Comparison of ENCODE assay signal across 8 mouse cellular contexts in the genomic region with DNA sequence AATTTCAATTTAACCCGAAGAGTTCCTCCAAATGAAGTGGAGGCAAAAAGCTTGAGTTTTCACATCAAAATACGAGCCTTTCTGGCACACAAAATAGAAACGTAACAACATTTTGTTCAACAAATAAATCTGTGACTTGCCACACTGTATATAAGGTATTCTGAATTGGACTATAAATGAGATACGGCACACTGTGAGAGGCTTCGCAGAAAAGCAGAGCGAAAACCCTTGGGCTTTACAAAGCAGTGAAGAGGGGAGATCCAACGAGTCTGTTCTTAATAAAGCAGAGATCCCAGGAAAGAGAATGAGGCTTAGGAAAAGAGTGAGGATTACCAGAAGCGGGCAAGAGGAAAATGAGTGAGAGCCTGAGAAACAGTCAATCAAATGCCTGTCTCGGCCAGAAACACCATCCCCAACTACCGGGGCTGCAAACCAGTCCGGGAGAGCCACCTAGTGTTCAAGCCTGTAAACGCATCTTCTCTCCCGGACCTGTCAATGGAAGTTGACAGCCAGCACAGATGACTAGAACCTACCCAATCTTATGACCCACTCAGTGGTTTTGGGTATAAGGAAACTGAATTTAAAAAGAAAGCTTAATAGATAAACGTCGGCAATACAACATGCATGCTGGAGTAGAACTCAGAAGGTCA. TPM values are rescaled to one million over a fixed set of nuclear protein-coding genes. Genes with fewer than 3 reads are reported as not detected.
A peak's percentile ranks its signal among the peaks of the same experiment; 100 is the strongest.
DNase-seq lines count a peak whose midpoint lies in the region; ATAC-seq and TF ChIP-seq lines count a peak whose summit lies in the region.

No protein-coding gene starts in this region.

- no peak for TF ChIP-seq POLR2A in thymus, adult 2 months (IDR thresholded peaks at IDR 0.05; ENCODE audit: control insufficient read depth, extremely low read depth, insufficient read depth, low read length, poor library complexity)

- no peak overlapping the region for H3K27ac ChIP-seq in thymus, adult 2 months (ENCODE audit: control insufficient read depth, insufficient read depth, low read length)
- no peak overlapping the region for H3K27ac ChIP-seq in kidney, embryonic 14.5 days (ENCODE audit: low read depth, low read length)
- H3K27ac ChIP-seq in limb, embryonic 13.5 days, result no peak overlapping the region
- no peak overlapping the region for H3K27ac ChIP-seq in neural tube, embryonic 12.5 days

- H3K9me3 ChIP-seq in kidney, embryonic 14.5 days (ENCODE audit: control insufficient read depth, low read length), result no peaks in the 10 kb centered on the region
- no peaks in the 10 kb centered on the region for H3K9me3 ChIP-seq in limb, embryonic 13.5 days
- no peaks in the 10 kb centered on the region for H3K9me3 ChIP-seq in neural tube, embryonic 12.5 days

- H3K4me2 ChIP-seq in kidney, embryonic 14.5 days (replicated peaks; ENCODE audit: low read depth, low read length), result no peak overlapping the region; the same call in 1 of the 2 replicates
- peak overlapping the region; percentile 44 for H3K4me2 ChIP-seq in limb, embryonic 13.5 days (replicated peaks)
- H3K4me2 ChIP-seq in neural tube, embryonic 12.5 days (replicated peaks), result no peak overlapping the region; the same call in 1 of the 2 replicates

- H3K9ac ChIP-seq in kidney, embryonic 14.5 days (ENCODE audit: low read depth, low read length), result no peak overlapping the region
- no peak overlapping the region for H3K9ac ChIP-seq in limb, embryonic 13.5 days
- H3K9ac ChIP-seq in neural tube, embryonic 12.5 days, result no peak overlapping the region

- H3K36me3 ChIP-seq in thymus, adult 2 months (ENCODE audit: control insufficient read depth, insufficient read depth, low read length), result no peaks in the 10 kb centered on the region
- H3K36me3 ChIP-seq in kidney, embryonic 14.5 days (ENCODE audit: control insufficient read depth, insufficient read depth, low read length), result no peaks in the 10 kb centered on the region
- no peaks in the 10 kb centered on the region for H3K36me3 ChIP-seq in limb, embryonic 13.5 days
- no peaks in the 10 kb centered on the region for H3K36me3 ChIP-seq in neural tube, embryonic 12.5 days

- H3K27me3 ChIP-seq in thymus, adult 2 months (ENCODE audit: control insufficient read depth, insufficient read depth, low read length), result no peaks in the 10 kb centered on the region
- no peaks in the 10 kb centered on the region for H3K27me3 ChIP-seq in kidney, embryonic 14.5 days (ENCODE audit: control insufficient read depth, insufficient read depth, low read length)
- H3K27me3 ChIP-seq in limb, embryonic 13.5 days, result no peaks in the 10 kb centered on the region; the same call in 1 of the 2 replicates
- H3K27me3 ChIP-seq in neural tube, embryonic 12.5 days (replicated peaks), result no peaks in the 10 kb centered on the region

- H3K4me3 ChIP-seq in thymus, adult 2 months (ENCODE audit: control insufficient read depth, insufficient read depth, low read length), result no peak overlapping the region
- no peak overlapping the region for H3K4me3 ChIP-seq in kidney, embryonic 14.5 days (ENCODE audit: low read length)
- no peak overlapping the region for H3K4me3 ChIP-seq in limb, embryonic 13.5 days
- H3K4me3 ChIP-seq in neural tube, embryonic 12.5 days, result no peak overlapping the region

- WGBS in thymus, adult 2 months, result 41% methylated on average over 15 of the region's 15 CpGs
- 37% methylated on average over 15 of the region's 15 CpGs for WGBS in kidney, embryonic 14.5 days
- WGBS in limb, embryonic 13.5 days, result 34% methylated on average over 15 of the region's 15 CpGs
- 39% methylated on average over 15 of the region's 15 CpGs for WGBS in neural tube, embryonic 12.5 days

- ATAC-seq in kidney, embryonic 14.5 days (ENCODE audit: low FRiP score, low TSS enrichment), result peak; percentile 76; the same call in 1 of the 2 replicates
- ATAC-seq in limb, embryonic 13.5 days (ENCODE audit: low FRiP score, low read depth), result peak; percentile 64
- ATAC-seq in neural tube, embryonic 12.5 days (ENCODE audit: low FRiP score, low read depth), result peak; percentile 65; the same call in 1 of the 2 replicates

- DNase-seq in thymus, adult 2 months, result peak; percentile 2
- DNase-seq in thymus, adult 18-20 months, result no peak
- peak; percentile 31 for DNase-seq in cerebellum, adult 9-11 months
- peak; percentile 31 to 75 for DNase-seq in frontal cortex, postnatal 14 days (ENCODE audit: low spot score in 2 of 2)
- peak; percentile 42 for DNase-seq in urinary bladder, postnatal 25 days (ENCODE audit: low spot score)

- no peak for TF ChIP-seq CTCF in thymus, adult 2 months (IDR thresholded peaks at IDR 0.05; ENCODE audit: borderline replicate concordance, control insufficient read depth, extremely low read depth, insufficient read depth, low read length, poor library complexity)

- H3K4me1 ChIP-seq in thymus, adult 2 months (replicated peaks; ENCODE audit: control insufficient read depth, insufficient read depth, low read length), result no peaks in the 10 kb centered on the region
- H3K4me1 ChIP-seq in kidney, embryonic 14.5 days (ENCODE audit: control insufficient read depth, insufficient read depth, low read length), result no peaks in the 10 kb centered on the region
- no peaks in the 10 kb centered on the region for H3K4me1 ChIP-seq in limb, embryonic 13.5 days
- H3K4me1 ChIP-seq in neural tube, embryonic 12.5 days, result no peaks in the 10 kb centered on the region

RNA-seq across cellular contexts. Expression of gene Gm10283, which starts 36.2 kb away (rescaled TPM):
- polyA plus RNA-seq in thymus, adult 2 months (2012; rRNA removed), result not detected in 2 replicates
- polyA plus RNA-seq in kidney, embryonic 14.5 days (2014; fragmentation: Nextera tagmentation; extraction: Ambion mirVana), result not detected in 2 replicates
- not detected in 2 replicates for polyA plus RNA-seq in limb, embryonic 13.5 days (2015; fragmentation: Nextera tagmentation; extraction: Ambion mirVana)
- polyA plus RNA-seq in neural tube, embryonic 12.5 days (2016; fragmentation: Nextera tagmentation; extraction: Ambion mirVana), result not detected in 2 replicates

RNA-seq across cellular contexts. Expression of gene Aadat, which starts 38.9 kb away (rescaled TPM):
- polyA plus RNA-seq in thymus, adult 2 months (2012; rRNA removed), result 0.80 TPM in 1 of 2 replicates, not detected in the other
- polyA plus RNA-seq in kidney, embryonic 14.5 days (2014; fragmentation: Nextera tagmentation; extraction: Ambion mirVana), result 7.0 and 13.7 TPM in 2 replicates
- polyA plus RNA-seq in limb, embryonic 13.5 days (2015; fragmentation: Nextera tagmentation; extraction: Ambion mirVana), result 1.0 TPM in 2 replicates
- polyA plus RNA-seq in neural tube, embryonic 12.5 days (2016; fragmentation: Nextera tagmentation; extraction: Ambion mirVana), result 0.65 and 1.3 TPM in 2 replicates

Comparison
In these comparisons a context has a peak if more than half of its experiments do, and no peak if none do; other contexts are left out.
1. DNase-seq: peak in thymus, adult 2 months (single experiment), cerebellum, adult 9-11 months (single experiment), frontal cortex, postnatal 14 days (2 of 2) and urinary bladder, postnatal 25 days (single experiment); none in thymus, adult 18-20 months (0 of 2).
2. Peak in every context shown above with its lines, with median percentiles within 50 percentile points of each other: ATAC-seq.